Mouse (Mus musculus) MN1 (cell line): ENCODE data around the gene Bcat2.

Experiments
- DNase-seq: peaks from one replicate; pipeline ENCODE4 v3.0.0-alpha.2; 2016; ENCODE audit warnings: low spot score

The Bcat2 gene

DNA sequence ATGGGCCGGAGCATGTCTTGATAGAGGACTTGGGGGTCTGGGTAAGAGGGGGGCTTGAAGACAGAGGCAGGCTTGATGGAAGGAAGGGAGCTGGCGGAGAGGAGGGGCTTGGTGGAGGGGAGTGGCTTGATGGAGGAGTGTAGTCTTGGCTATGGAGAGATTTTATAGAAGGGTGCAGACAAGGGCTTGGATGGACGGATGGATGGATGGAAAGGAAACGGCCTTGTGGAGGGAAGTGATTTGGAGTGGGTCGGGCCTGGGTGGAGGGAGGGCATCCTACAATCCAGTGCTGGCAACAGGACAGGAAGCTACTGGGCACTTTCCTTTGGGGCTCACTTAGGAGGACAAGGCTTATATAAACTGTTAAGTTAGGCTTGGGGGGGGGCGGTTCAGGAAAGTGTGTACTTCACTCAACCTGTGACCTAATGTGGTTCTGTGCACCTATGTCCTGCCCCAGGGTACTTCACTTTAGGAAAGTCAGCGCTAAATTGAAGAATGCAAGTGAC is 56.7 kb downstream of the Bcat2 start:
- DNase-seq, result no peak

GRCm38 (mm10) chr7:45627261-45627660 is 57.3 kb downstream of the Bcat2 start, which contains the start of gene Rasip1:
TSS of gene Rasip1 (plus strand) at chr7:45627488.
- DNase-seq, result no peak

DNA sequence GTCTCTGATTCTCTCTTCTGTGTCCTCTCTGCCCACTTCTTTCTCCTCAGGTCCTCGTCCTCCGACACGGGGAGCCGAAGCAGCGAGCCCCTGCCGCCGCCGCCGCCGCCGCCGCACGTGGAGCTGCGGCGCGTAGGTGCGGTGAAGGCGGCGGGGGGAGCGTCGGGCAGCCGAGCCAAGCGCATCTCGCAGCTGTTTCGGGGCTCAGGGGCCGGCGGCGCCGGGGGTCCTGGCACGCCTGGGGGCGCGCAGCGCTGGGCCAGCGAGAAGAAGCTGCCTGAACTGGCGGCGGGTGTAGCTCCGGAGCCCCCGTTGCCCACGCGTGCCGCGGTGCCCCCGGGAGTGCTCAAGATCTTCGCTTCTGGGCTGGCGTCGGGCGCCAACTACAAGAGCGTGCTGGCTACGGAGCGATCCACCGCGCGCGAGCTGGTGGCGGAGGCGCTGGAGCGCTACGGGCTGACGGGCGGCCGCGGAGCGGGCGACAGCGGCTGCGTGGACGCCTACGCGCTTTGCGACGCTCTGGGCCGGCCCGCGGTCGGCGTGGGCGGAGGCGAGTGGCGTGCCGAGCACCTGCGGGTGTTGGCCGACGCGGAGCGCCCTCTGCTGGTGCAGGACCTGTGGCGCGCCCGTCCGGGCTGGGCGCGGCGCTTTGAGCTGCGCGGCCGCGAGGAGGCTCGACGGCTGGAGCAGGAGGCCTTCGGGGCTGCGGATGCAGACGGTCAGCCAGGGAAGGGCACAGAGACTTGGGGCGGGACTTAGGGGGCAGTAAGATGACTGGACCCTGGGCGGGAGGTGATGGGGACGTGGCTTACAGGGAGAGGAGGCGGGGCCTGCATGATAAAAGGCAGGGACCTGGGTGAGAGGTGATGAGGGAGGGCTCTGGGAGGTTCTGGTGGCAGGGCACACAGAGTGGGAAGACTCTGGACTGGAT is 58.7 kb downstream of the Bcat2 start:
- DNase-seq, result no peak

- no peak for DNase-seq
Observed at GRCm38 (mm10) chr7:45630064-45630907, 60.3 kb downstream of the Bcat2 start.

- DNase-seq, result no peak
Observed at GRCm38 (mm10) chr7:45632499-45632898, 62.5 kb downstream of the Bcat2 start.

GRCm38 (mm10) chr7:45634946-45635681 is 65.2 kb downstream of the Bcat2 start:
- DNase-seq, result no peak

GRCm38 (mm10) chr7:45635711-45636688 is 66.0 kb downstream of the Bcat2 start:
- no peak for DNase-seq

- DNase-seq, result no peak
Observed at GRCm38 (mm10) chr7:45637710-45638109, 67.8 kb downstream of the Bcat2 start.

DNA sequence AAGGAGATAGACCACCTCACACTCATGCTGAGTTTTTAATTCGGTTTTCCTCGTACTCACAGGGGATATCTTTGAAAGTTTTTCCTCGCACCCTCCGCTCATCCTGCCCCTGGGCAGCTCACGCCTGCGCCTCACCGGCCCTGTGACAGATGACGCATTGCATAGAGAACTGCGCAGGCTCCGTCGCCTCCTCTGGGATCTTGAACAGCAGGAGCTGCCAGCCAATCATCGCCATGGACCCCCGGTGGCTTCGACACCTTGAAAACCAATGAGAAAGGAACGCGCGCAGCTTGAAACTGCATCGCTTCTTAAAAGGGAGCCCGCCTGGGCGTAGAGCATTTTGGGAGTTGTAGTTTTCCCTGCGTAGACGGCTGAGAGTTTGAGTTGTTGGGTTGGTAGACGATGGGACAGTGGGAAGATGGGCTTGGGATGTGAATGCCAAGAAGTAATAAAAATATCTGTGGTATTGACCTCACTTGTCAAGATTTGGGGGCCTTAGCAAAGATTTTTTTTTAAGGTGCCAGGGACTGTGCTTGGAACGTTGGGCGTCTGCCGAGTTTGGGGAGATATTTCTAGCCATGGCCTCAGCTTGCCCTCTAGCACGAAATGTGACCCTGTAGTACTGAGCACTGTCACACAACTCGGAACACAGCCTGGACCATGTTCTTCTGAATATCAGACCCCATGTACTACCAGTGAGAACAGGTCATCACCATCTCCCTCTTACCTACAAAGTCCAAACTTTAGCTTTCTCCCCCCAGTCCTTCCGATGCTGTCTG is 68.9 kb downstream of the Bcat2 start:
- no peak for DNase-seq
